Mouse (Mus musculus) G1E (cell line): ENCODE measurements around the gene Hif3a. TPM values are rescaled to one million over a fixed set of nuclear protein-coding genes. Genes with fewer than 3 reads are reported as not detected.

Experiments
- ATAC-seq: 2 replicates; pipeline ENCODE4 v1.8.0; 2016; ENCODE audit warnings: mild to moderate bottlenecking; ENCODE audit not compliant: insufficient number of reproducible peaks, poor library complexity, low FRiP score, severe bottlenecking; ENCODE audit errors: extremely low read depth
- DNase-seq: peaks from one replicate; pipeline ENCODE4 v3.0.0; 2012; ENCODE audit warnings: low spot score
- H3K27me3 ChIP-seq: 2 replicates; pipeline ENCODE4 v1.6.1; 2012; ENCODE audit warnings: mild to moderate bottlenecking, low read length, inconsistent platforms; ENCODE audit not compliant: insufficient read depth
- H3K36me3 ChIP-seq: replicated peaks from 2 replicates; pipeline ENCODE3; 2012; ENCODE audit warnings: mild to moderate bottlenecking, inconsistent platforms
- H3K4me1 ChIP-seq: 2 replicates; pipeline ENCODE4 v1.6.1; 2012; ENCODE audit warnings: low read depth, low read length, inconsistent platforms, mixed read lengths; ENCODE audit not compliant: insufficient read depth
- H3K4me3 ChIP-seq: 2 replicates; pipeline ENCODE4 v1.5.1; 2012; ENCODE audit warnings: low read depth, mild to moderate bottlenecking, inconsistent platforms, low read length, moderate library complexity, mixed read lengths
- H3K9me3 ChIP-seq: replicated peaks from 2 replicates; pipeline ENCODE4 v1.6.1; 2012; ENCODE audit warnings: inconsistent platforms
- CTCF ChIP-seq: IDR thresholded peaks from 2 replicates; pipeline ENCODE4 v1.5.1; 2012; ENCODE audit warnings: low read depth, low read length, inconsistent platforms, mixed read lengths
- GATA1 ChIP-seq: IDR thresholded peaks from 2 replicates; pipeline ENCODE4 v1.6.1; 2012; ENCODE audit warnings: borderline replicate concordance, low read length, inconsistent platforms, mixed read lengths
- GATA2 ChIP-seq: IDR thresholded peaks from 2 replicates; pipeline ENCODE4 v1.6.1; 2012; ENCODE audit warnings: low read depth, low read length, inconsistent platforms, borderline replicate concordance
- POLR2AphosphoS5 ChIP-seq: IDR thresholded peaks from 2 replicates; pipeline ENCODE4 v1.6.1; 2012; ENCODE audit warnings: low read depth, low read length, inconsistent platforms; ENCODE audit not compliant: insufficient replicate concordance
- TAL1 ChIP-seq: conservative IDR thresholded peaks from 2 replicates; pipeline ENCODE4 v1.6.1; 2012; ENCODE audit warnings: low read depth, low read length, inconsistent platforms, mixed read lengths
- polyA plus RNA-seq: library from polyadenylated mRNA; stranded (reverse); fragments of >175 nt; gene quantifications from 2 replicates; pipeline ENCODE4 v1.2.3, GENCODE M21; 2012
- total RNA-seq, 2 experiments: library from RNA; stranded (forward) in 1 of 2; stranded (reverse) in 1 of 2; fragments of 200-1000 nt in 1 of 2; fragments of >200 nt in 1 of 2; fragmentation: Nextera tagmentation in 1 of 2; gene quantifications; 2 replicates each; pipeline ENCODE4 v1.2.3; 2014 to 2017

Gene Hif3a
- total and polyA plus RNA-seq, 3 experiments: 18.0 to 246 (median 183) TPM

DNA sequence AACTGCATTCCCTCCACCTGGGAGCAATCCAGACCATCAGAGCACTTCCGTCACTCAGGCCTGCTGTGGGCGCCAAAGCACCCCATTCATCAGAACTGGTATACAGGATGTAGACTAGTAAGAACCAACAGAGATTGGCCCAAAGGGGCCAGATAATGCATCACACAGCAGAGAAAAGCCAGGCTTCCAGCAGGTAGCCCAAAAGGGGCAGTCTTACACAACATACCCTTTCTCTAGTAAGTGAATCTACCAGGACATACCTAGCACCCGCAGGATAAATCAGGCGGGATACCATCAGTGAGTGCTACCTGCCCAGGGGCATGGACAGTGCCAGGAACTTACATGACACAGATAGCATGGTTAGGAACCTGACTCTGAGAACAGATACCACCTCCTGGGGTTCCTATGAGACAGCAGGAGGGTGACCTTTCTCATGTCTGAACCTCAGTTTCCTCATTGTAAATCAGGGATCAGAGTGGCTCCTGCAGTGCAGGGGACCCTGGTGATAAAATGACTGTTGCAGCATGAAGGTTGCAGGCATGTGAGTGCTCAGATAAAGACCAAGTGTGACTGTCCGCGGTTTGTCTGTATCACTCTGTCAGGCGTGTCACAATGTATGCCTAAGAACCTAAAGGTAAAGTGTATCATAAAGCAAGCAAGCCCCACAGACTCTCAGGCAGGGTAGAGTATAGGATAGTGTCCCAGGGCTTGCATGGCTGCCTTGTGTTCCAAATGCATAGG lies 42.6 kb downstream of the Hif3a start:
- H3K36me3 ChIP-seq: peaks cover 97% of the 10 kb centered on the region
- TF ChIP-seq CTCF: no peak
- no peak for TF ChIP-seq GATA2
- TF ChIP-seq TAL1: no peak
- no peak for TF ChIP-seq POLR2AphosphoS5
- no peak for TF ChIP-seq GATA1

GRCm38 (mm10) chr7:17017921-17018320 lies 44.3 kb downstream of the Hif3a start:
- DNase-seq (no peak), ATAC-seq (no peak)
- H3K36me3 ChIP-seq: peaks cover 97% of the 10 kb centered on the region
- H3K4me1 ChIP-seq: peaks cover 68% of the 10 kb centered on the region
- no peaks in the 10 kb centered on the region for H3K9me3 ChIP-seq
- TF ChIP-seq GATA1 (no peak), CTCF (no peak), TAL1 (no peak), POLR2AphosphoS5 (no peak), GATA2 (no peak)
- H3K4me3 ChIP-seq: no peak overlapping the region
- no peaks in the 10 kb centered on the region for H3K27me3 ChIP-seq

More for the DNA sequence above, 42.6 kb downstream of the Hif3a start:
- Histone ChIP-seq H3K4me1 (peaks cover 76% of the 10 kb centered on the region), H3K4me3 (no peak overlapping the region), H3K27me3 (no peaks in the 10 kb centered on the region), H3K9me3 (no peaks in the 10 kb centered on the region)
- ATAC-seq: no peak
- DNase-seq: no peak

GRCm38 (mm10) chr7:17017036-17017435 lies 45.2 kb downstream of the Hif3a start:
- H3K9me3 ChIP-seq: no peaks in the 10 kb centered on the region
- ATAC-seq: peak; percentile 37; the same call in 1 of the 2 replicates
- DNase-seq: peak; percentile 71

GRCm38 (mm10) chr7:17015381-17015780 lies 46.8 kb downstream of the Hif3a start:
- H3K36me3 ChIP-seq: peaks cover 97% of the 10 kb centered on the region
- H3K9me3 ChIP-seq: no peaks in the 10 kb centered on the region
- H3K4me3 ChIP-seq: no peak overlapping the region
- TF ChIP-seq GATA2 (no peak), POLR2AphosphoS5 (no peak), GATA1 (no peak), CTCF (no peak), TAL1 (no peak)
- ATAC-seq (no peak), DNase-seq (no peak)
- peaks cover 44% of the 10 kb centered on the region for H3K4me1 ChIP-seq
- no peaks in the 10 kb centered on the region for H3K27me3 ChIP-seq

More at GRCm38 (mm10) chr7:17017036-17017435, 45.2 kb downstream of the Hif3a start:
- peaks cover 97% of the 10 kb centered on the region for H3K36me3 ChIP-seq
- no peak overlapping the region for H3K4me3 ChIP-seq
- TF ChIP-seq CTCF (no peak), POLR2AphosphoS5 (no peak), GATA2 (no peak), GATA1 (no peak)
- H3K4me1 ChIP-seq: peaks cover 61% of the 10 kb centered on the region
- H3K27me3 ChIP-seq: no peaks in the 10 kb centered on the region

DNA sequence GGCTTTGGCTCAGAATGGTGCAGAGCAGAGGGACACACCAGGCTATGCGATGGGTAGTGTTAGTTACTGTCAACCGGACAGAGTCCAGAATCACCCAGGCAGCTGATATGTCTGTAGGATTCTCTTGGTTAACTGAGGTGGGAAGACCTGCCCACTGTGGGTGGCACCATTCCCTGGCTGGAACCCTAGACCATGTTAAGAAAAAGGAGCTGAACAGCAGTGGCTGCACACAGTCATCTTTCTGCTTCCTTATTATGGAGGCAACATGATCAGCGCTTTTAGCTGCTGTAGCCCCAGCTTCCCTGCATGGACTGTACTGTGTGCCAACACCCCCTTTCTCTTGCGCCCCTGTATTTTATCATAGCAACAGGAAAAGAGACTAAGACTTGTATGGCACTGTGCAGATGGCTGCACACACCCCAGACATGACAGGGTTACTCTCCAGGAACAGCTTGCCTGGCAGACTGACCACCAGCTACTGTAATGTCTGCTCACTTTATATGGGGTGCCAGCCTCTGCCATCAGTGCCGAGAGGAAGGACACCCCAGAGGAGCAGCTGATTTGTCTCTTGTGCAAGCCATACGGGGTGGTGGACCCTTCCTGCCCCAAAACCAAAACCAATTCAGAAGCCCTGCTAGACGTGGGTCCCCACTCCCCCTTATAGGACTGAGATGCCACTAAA lies 50.2 kb downstream of the Hif3a start:
- peaks cover 100% of the 10 kb centered on the region for H3K36me3 ChIP-seq
- H3K4me1 ChIP-seq: peaks cover 29% of the 10 kb centered on the region
- H3K9me3 ChIP-seq: no peaks in the 10 kb centered on the region
- no peaks in the 10 kb centered on the region for H3K27me3 ChIP-seq
- ATAC-seq: no peak
- no peak for DNase-seq
- no peak overlapping the region for H3K4me3 ChIP-seq
- TF ChIP-seq GATA2 (no peak), TAL1 (no peak), CTCF (no peak), GATA1 (no peak), POLR2AphosphoS5 (no peak)

- DNase-seq (no peak), ATAC-seq (no peak)
- peaks cover 27% of the 10 kb centered on the region for H3K4me1 ChIP-seq
- H3K36me3 ChIP-seq: peaks cover 100% of the 10 kb centered on the region
- H3K9me3 ChIP-seq: no peaks in the 10 kb centered on the region
- no peaks in the 10 kb centered on the region for H3K27me3 ChIP-seq
- TF ChIP-seq GATA2 (no peak), TAL1 (no peak), GATA1 (no peak), POLR2AphosphoS5 (no peak), CTCF (no peak)
- no peak overlapping the region for H3K4me3 ChIP-seq
Observed at GRCm38 (mm10) chr7:17010010-17010347, 52.2 kb downstream of the Hif3a start.
